Mouse (Mus musculus) adrenal gland, adult 2 months (tissue): ENCODE results near the gene Set. TPM values are rescaled to one million over a fixed set of nuclear protein-coding genes. Genes with fewer than 3 reads are reported as not detected.

Experiments used
- DNase-seq: peaks from one replicate; pipeline ENCODE4 v3.0.0; 2021
- polyA plus RNA-seq: library from polyadenylated mRNA; depleted of rRNA; stranded (reverse); fragments of >200 nt; gene quantifications from 2 replicates; pipeline ENCODE4 v1.2.3, GENCODE M21; 2012; rRNA removed
- total RNA-seq, 2 experiments: library from RNA; stranded (reverse); gene quantifications; 2 replicates each; pipeline ENCODE4 v1.2.3; 2021

The Set gene
- total and polyA plus RNA-seq, 3 experiments: 101 to 236 (median 202) TPM

DNA sequence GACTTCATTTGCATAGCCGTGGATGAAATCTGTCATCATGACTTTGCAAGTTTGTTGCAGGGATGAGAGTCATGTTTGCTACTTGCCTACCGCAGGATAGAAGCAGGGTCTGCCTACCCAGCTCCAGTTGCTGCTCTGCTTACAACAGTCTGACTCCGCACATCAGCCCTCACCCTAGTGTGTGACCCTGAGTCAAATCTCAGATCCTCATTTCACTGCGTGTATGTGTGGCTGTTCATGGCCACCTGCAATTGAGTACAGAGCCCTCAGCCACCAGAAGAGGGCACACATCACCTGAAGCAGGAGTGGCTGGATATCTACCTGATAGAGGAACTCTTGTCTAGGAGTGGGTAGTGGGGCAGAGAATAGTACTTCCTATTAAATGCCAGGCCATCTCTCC, 30.1 kb downstream of the Set start:
- DNase-seq: no peak

DNA sequence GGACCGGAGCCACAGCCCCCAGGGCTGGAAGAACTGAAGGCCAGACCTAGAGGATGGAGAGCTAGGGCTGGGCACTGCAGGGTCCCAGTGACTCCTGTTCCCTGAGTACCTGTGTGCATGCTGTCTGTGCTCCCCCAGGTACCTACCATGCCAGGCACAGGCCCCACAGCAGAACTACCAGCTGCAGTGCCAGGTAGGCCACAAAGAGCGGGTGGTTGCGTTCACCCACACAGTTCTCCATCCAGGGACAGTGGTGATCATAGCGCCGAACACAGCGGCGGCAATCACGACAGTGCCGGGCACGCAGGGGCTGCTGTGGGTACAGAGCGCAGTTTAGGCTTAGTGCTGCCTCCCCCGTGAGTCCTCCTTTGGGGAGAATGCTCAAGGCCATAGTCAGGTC, 34.3 kb downstream of the Set start:
- DNase-seq: no peak

DNA sequence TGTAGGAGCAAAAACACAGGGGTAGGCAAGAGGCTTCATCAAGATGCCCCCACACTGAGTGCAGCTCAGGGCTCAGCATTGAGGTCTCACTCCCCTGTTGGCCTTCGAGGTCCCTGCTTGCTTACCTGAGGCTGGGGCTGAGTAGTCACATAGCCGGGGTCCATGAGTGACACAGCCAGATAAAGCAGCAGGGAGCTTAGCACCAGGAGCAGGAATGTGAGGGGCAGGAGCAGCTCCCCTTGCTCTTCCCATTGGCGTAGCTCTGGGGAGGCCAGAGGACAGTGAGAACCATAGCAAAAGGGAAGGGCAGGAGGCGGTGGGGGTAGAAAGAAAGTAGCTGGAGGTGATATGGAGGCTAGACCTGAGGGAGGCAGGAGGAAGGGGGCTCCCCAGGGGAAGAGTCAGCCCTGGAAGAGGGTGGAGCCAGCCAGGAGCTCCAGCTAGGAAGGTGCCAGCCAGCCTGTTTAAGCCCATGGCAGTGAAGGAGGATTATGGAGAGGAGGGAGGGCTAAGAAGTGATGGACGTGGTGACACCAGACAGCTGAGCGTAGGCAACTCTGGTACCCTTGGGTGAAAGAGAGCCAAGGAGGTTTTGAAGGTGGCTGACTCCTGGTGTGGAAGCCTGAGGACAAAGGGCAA, 35.2 kb downstream of the Set start:
- DNase-seq: no peak

DNA sequence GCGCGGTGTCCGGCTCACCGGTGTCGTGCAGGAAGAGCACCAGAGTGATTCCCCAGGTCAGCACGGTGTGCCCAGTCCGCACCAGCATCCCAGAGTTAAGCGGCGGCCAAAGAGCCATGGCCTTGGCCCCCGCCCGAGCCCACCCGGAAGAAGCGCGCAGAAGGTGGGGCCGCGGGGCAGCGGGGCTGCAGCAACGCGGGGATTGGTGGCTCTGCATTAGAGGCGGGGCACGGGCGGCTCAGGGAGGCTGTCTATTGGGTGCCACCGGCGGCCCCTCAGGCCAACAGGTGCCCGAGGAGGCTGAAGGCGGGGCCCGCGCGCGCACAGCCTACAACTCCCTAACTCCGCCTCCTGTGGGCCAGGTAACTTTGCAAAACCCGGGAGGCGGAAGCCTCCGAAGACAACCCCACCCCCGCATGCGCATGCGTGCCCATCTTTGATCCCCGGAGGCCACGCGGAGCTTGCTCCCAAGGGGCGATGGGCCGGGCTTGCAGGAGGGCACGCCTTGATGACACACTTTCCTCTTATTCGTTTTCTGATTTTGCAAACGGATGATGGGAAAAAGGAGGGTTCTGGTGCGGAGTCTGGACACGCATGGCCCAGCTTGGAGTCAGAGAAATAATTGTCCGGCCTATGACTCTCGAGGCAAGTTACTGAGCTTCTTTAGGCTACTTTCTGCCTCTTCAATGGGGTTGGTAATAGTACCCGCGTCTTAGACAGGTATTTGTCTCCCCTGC, 36.5 kb downstream of the Set start, which contains the start of gene Zdhhc12:
TSS of gene Zdhhc12 (minus strand) at position 178 of the 737 bp plus-strand sequence.
- DNase-seq: peak; percentile 99

DNA sequence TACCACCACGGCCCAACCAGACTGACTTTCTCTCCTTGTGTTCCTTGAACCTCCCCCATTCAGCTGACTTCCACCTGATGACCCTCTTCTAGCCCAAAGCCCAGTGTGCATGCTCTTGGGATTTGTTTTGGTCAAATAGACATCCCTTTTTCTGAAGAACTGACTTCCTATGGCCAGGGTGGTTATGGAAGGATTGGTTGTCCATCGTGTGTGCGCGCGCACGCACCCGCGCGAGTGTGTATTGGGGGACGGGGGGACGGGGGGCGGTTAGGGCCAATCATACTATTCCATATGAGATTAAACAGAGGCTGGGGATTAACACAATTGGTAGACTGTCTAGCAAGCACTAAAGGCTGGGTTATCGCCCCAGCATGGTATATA, 37.0 kb downstream of the Set start:
- no peak for DNase-seq

DNA sequence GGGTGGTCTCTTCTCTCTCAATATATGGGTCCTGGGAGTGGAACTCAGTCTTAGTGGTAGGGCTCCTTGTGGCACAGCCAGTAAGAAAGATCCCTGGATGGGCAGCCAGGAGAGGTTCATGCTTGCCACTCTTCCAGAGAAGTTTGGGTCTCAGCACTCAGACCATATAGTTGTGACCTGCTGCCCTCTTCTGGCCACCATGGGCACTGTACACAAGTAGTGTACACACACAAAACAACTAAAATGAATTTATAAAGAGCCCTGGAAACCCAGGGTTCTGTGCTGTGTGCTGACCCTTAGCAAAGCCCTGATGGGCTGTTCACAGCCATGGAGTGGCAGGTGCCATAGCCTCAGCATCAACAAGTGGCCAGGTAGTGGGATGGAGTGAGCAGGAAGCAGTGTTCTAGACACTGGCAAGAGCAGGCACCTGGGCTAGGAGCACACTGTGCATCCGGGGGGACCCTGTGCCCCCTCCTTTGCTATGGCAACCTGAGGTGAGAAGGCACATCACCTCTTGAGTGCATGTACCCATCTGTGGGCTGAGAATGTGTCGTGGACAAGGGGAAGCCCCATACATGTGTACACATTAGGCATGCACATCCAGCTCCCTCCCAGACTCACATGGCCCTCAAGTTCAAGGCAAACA, 38.8 kb downstream of the Set start:
- peak; percentile 65 for DNase-seq

DNA sequence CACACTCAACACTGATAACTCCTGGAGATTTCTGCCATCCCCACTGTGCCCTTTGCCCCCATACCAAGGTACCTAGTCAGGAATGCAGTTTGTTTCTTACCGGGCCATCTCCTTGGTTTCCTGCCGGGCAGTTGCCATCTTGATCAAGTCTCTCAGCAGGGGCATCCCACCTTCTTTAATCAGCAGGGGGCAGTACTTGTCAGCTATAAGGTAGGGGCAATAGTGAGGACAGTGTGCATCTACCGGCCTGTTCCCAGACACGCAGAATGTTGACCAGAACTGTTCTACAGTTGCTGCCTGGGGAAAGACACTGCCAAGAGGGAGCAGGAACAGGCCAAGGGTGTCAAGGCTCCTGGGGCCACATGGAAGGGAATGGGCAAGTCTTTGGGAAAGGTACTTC, 43.0 kb downstream of the Set start:
- no peak for DNase-seq

DNA sequence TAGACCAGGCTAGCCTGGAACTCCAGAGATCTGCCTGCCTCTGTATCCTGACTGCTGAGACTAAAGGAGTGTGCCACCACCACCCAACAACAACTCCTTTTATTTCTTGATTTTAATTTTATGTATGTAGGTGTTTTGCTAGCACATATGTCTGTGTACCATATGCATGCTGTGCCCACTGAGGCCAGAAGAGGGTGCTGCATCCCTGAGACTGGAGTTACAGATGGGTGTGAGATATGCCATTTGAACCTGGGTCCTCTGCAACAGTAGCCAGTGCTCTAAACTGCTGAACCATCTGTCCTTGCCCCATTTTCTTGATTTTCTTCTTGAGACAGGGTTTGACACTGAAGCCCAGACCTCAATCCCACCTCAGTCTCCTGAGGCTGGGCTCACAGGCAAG, 49.2 kb downstream of the Set start:
- DNase-seq: peak; percentile 32

DNA sequence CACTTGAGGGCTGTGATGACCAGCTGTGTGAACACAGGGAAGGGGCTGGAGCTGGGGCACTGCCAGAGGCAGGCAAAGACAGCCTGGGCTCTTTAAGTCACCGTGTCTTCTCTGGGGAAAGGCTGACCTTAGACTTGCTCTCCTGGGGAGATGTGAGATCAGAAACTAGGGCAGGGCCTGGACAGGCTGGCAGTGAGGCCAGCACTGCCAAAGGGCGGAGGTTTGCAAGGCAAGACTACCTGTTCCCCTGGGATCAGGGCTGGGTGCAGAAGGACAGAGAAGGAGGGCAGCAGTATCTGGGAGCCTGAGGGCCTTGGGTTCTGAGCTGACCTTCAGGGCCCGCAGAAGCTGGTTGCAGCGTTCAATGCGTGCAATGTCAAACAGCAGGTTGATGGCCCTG, 50.5 kb downstream of the Set start:
- DNase-seq: peak; percentile 18

DNA sequence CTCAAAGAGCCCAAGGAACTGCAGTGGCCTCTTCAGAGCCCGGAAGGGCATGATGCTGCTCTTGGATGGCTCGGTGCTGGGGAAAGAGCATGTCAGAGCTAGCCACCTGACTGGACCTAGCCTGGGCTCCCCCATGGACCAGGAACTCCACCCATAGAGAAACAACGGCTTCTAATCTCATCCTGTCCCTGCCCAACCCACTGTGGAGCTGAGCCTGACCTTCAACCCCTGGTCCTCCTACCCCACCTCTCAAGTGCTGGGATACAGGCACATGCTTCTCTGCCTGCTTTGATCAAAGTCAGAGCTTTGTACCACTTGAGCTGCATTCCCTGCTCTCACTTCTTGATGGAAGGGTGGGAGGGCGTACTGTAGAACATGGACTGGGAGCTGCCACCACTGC, 51.1 kb downstream of the Set start:
- no peak for DNase-seq

DNA sequence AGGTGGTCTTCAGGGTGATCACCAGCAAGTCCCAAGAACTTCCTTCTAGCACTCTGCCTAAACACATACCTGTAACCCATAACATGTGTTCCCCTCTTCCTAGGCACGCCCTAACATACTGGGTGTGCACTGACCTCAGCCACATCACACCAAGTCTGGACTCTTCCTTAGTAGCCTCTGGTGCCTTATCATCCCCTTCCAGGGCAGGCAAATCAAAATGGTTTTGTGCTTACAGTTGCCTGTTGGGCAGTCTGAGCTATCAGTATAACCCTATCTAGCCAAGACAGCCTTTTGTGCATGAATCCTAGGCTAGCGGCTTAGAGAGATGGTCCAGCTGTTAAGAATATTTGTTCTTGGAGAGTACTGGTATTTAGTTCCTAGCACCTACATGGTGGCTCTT, 54.3 kb downstream of the Set start:
- DNase-seq: no peak

DNA sequence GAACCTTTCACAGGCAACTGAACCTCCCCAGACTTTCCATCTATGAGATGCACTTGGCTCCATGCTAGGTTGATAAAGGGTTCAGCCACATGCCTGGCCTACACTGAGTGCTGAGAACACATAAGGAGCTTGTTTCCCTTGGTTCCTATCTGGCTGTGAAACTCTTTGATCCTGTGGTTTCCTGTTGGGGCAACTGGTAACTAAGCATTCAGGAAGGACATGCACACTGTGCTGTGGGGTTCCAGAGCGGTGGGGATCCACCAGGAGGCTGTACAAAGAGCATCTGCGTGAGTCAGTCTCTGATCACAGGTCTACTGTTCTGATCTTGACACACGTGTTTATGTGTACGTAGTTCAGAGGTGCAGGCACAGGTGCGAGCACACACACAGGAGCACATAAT, 55.4 kb downstream of the Set start:
- no peak for DNase-seq

DNA sequence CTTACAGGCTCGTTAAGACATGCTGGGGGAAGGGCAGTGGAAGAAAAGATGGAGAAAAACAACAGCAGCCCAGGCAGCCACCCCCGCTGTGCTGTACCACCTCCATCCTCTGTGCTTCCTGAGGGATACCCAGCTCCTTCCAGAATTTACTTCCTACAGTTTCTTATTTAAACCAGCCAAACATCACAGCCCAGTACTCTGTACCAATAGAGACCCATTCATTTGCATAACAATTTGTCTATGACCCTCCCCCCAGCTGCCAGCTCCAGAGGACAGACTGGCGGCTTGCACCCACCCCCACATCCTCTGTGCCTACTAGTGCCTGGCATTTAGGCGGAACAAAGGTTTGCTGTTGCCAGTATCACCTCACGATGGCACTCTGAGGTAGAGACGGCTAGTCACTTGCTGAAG, 62.5 kb downstream of the Set start:
- no peak for DNase-seq

DNA sequence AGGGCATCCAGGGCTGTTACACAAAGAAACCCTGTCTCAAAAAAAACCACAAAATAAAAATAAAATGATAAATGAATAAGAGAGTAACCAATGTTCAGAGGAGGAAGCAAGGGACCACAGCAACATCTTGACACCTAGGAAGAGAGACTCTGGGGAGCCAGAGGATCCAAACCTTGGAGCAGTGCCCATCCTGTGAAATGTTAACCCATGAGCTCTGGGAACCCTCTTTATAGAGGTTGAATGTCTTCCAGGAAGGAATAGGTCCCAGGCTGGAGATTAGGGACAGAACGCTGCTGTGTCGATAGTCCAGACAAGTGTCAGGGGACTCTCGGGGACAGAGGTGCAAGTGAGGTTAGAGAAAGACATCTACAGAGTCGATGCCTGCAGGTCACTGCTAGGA, 63.1 kb downstream of the Set start:
- no peak for DNase-seq

Other genes with a start within 250 kb of the Set start
- gene Urm1, start 237.3 kb upstream of the Set start, total RNA-seq: 10 to 100 TPM; 34.0 to 42.8 TPM
- 58.9 and 62.1 TPM in 2 replicates for gene Urm1, start 237.3 kb upstream of the Set start, polyA plus RNA-seq
- gene Cercam, start 188.2 kb upstream of the Set start, total RNA-seq: 10 to 100 TPM in 1 of 2 experiments, 1 to 10 TPM in 1; 5.3 to 19.1 TPM
- 25.3 and 26.6 TPM in 2 replicates for gene Cercam, start 188.2 kb upstream of the Set start, polyA plus RNA-seq
- gene Odf2, start 168.2 kb upstream of the Set start, total RNA-seq: 10 to 100 TPM; 32.8 to 35.7 TPM
- gene Odf2, start 168.2 kb upstream of the Set start, polyA plus RNA-seq: 27.8 and 29.6 TPM in 2 replicates
- 10 to 100 TPM; 33.0 to 33.5 TPM for gene Gle1, start 122.0 kb upstream of the Set start, total RNA-seq
- gene Gle1, start 122.0 kb upstream of the Set start, polyA plus RNA-seq: 9.5 and 12.2 TPM in 2 replicates
- 100 to 1,000 TPM; 192 to 206 TPM for gene Sptan1, start 91.8 kb upstream of the Set start, total RNA-seq
- 70.2 and 77.0 TPM in 2 replicates for gene Sptan1, start 91.8 kb upstream of the Set start, polyA plus RNA-seq
- gene Wdr34, start 8.5 kb upstream of the Set start, total RNA-seq: 10 to 100 TPM; 14.7 to 22.0 TPM
- 59.2 and 62.5 TPM in 2 replicates for gene Wdr34, start 8.5 kb upstream of the Set start, polyA plus RNA-seq
- 1 to 10 TPM; 4.7 to 6.2 TPM for gene Pkn3, start 20.3 kb downstream of the Set start, total RNA-seq
- 5.5 and 8.8 TPM in 2 replicates for gene Pkn3, start 20.3 kb downstream of the Set start, polyA plus RNA-seq
- gene Zdhhc12, start 36.3 kb downstream of the Set start, total RNA-seq: 10 to 100 TPM; 16.2 to 18.9 TPM
- 120 and 123 TPM in 2 replicates for gene Zdhhc12, start 36.3 kb downstream of the Set start, polyA plus RNA-seq
- 10 to 100 TPM; 35.0 to 40.2 TPM for gene Zer1, start 67.2 kb downstream of the Set start, total RNA-seq
- 91.0 and 95.5 TPM in 2 replicates for gene Zer1, start 67.2 kb downstream of the Set start, polyA plus RNA-seq
- gene Tbc1d13, start 76.4 kb downstream of the Set start, total RNA-seq: 10 to 100 TPM; 47.8 to 55.2 TPM
- gene Tbc1d13, start 76.4 kb downstream of the Set start, polyA plus RNA-seq: 60.2 and 69.7 TPM in 2 replicates
- gene Endog, start 114.1 kb downstream of the Set start, total RNA-seq: 10 to 100 TPM; 29.2 to 42.5 TPM
- 134 and 158 TPM in 2 replicates for gene Endog, start 114.1 kb downstream of the Set start, polyA plus RNA-seq
- gene Spout1, start 121.1 kb downstream of the Set start, total RNA-seq: 10 to 100 TPM; 18.7 to 23.6 TPM
- 28.5 and 36.4 TPM in 2 replicates for gene Spout1, start 121.1 kb downstream of the Set start, polyA plus RNA-seq
- 10 to 100 TPM; 22.1 to 23.9 TPM for gene Kyat1, start 148.5 kb downstream of the Set start, total RNA-seq
- 28.7 and 37.3 TPM in 2 replicates for gene Kyat1, start 148.5 kb downstream of the Set start, polyA plus RNA-seq
- 10 to 100 TPM; 59.3 to 65.7 TPM for gene Lrrc8a, start 180.3 kb downstream of the Set start, total RNA-seq
- gene Lrrc8a, start 180.3 kb downstream of the Set start, polyA plus RNA-seq: 40.5 and 44.8 TPM in 2 replicates
- 1 to 10 TPM in 1 of 2 experiments, under 1 TPM in 1; 0.97 to 1.9 TPM for gene Gm28035, start 183.2 kb downstream of the Set start, total RNA-seq
- 14.0 and 15.0 TPM in 2 replicates for gene Gm28035, start 183.2 kb downstream of the Set start, polyA plus RNA-seq
- gene Phyhd1, start 208.8 kb downstream of the Set start, total RNA-seq: 10 to 100 TPM; 17.5 to 18.0 TPM
- 8.5 and 18.3 TPM in 2 replicates for gene Phyhd1, start 208.8 kb downstream of the Set start, polyA plus RNA-seq
- gene Gm28038, start 223.7 kb downstream of the Set start, total RNA-seq: not detected
- gene Gm28038, start 223.7 kb downstream of the Set start, polyA plus RNA-seq: not detected in 2 replicates
- gene Dolk, start 229.0 kb downstream of the Set start, total RNA-seq: 10 to 100 TPM; 39.5 to 61.5 TPM
- 39.0 and 42.2 TPM in 2 replicates for gene Dolk, start 229.0 kb downstream of the Set start, polyA plus RNA-seq
- gene Nup188, start 229.0 kb downstream of the Set start, total RNA-seq: 10 to 100 TPM; 24.9 to 31.1 TPM
- 54.4 and 66.6 TPM in 2 replicates for gene Nup188, start 229.0 kb downstream of the Set start, polyA plus RNA-seq